Mouse (Mus musculus): ENCODE measurements around the gene Adamts16.

Adamts16 gene

GRCm38 (mm10) chr13:70707158-70707854 is 134.3 kb downstream of the Adamts16 start:
- DNase-seq, result no peak

DNA sequence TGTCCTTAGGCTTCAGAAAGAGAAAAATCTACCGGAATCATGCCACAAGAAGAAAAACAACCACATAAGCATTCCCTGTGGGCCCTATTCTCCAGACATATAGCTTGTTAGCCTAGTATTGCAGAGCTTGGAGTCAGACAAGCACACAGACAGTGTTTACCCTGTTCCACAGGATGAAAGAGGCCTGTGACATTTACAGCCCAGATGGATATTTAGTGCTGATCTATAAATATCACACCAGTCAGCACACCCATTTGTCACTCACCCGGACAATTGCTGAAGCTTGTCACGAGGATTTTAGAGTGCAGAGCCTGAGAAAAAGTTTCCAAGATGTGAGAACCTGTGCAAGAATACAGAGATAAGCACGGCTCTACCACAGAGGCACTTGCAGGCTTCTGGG is 138.7 kb downstream of the Adamts16 start:
- DNase-seq, result no peak

GRCm38 (mm10) chr13:70698812-70699387 is 142.7 kb downstream of the Adamts16 start:
- DNase-seq, result no peak

- DNase-seq, result no peak
Measured at GRCm38 (mm10) chr13:70689452-70689960, 152.1 kb downstream of the Adamts16 start.

DNA sequence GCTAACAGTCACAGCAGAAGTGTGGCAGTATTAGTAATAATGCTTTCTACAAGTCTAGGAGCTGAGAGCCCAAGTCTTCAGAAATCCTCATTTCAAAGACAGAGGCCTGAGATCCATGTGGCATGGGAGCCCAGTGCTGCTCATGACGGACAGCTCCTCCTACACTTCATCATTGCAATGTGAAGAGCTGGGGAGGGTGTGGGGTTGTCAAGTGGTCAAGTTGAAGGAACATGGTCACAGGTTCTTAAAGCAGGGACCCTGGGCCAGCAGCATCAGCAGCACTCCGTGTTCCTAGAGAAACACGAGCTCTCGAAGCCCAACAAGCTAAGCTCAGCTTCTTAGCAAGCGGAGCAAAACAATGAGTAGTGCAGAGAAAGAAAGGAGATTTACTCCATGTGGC is 155.8 kb downstream of the Adamts16 start:
- no peak for DNase-seq

- no peak for DNase-seq
Measured at GRCm38 (mm10) chr13:70684976-70685609, 156.5 kb downstream of the Adamts16 start.

- DNase-seq, result no peak
Measured at GRCm38 (mm10) chr13:70681411-70682183, 160.0 kb downstream of the Adamts16 start.

DNA sequence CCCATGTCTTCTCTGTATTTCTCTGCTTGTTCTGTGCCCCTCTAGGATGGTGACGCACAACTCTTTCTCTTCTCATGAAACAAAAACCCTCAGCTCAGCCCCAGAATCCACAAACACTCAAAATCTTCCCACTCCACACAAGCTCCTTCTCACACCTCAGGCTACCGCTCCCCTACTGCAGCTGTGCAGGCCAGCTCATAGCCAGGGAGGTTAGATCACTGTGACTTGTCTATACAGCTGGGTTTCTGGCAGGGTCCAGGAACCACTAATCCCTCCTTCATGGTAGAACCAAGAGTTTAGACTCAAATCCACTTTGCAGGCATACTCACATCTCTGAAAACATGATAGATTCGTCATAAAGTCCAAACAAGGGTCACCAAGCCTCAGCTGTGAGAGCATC is 161.3 kb downstream of the Adamts16 start:
- DNase-seq, result no peak
